Mouse (Mus musculus) neural tube, embryonic 15.5 days (tissue): ENCODE results near the gene Lrrc75a. TPM values are rescaled to one million over a fixed set of nuclear protein-coding genes. Genes with fewer than 3 reads are reported as not detected.
"Not testable (repeated sequence)": the region's sequence is repeated elsewhere in the genome, so short reads cannot be mapped to it uniquely, and the experiment has no call there.

ENCODE experiments used
- ATAC-seq: fragments of 200-750 bp; cut with Nextera tagmentation; 2 replicates; pipeline ENCODE4 v1.8.0; 2017; ENCODE audit warnings: mild to moderate bottlenecking, moderate TSS enrichment, moderate library complexity; ENCODE audit not compliant: low FRiP score
- H3K27ac ChIP-seq: fragments of 300-500 bp; sonication (generic); replicated peaks from 2 replicates; pipeline ENCODE4 v1.5.1; 2015; ENCODE audit warnings: mild to moderate bottlenecking, inconsistent platforms
- H3K27me3 ChIP-seq: fragments of 300-500 bp; sonication (generic); replicated peaks from 2 replicates; pipeline ENCODE4 v1.6.1; 2015; ENCODE audit warnings: inconsistent platforms
- H3K36me3 ChIP-seq: fragments of 300-500 bp; sonication (generic); 2 replicates; pipeline ENCODE4 v1.6.1; 2015; ENCODE audit warnings: inconsistent platforms
- H3K4me1 ChIP-seq: fragments of 300-500 bp; sonication (generic); 2 replicates; pipeline ENCODE4 v1.6.1; 2015; ENCODE audit warnings: inconsistent platforms
- H3K4me2 ChIP-seq: fragments of 300-500 bp; sonication (generic); 2 replicates; pipeline ENCODE4 v1.6.1; 2015; ENCODE audit warnings: inconsistent platforms, mild to moderate bottlenecking, moderate library complexity
- H3K4me3 ChIP-seq: fragments of 300-500 bp; sonication (generic); replicated peaks from 2 replicates; pipeline ENCODE4 v1.5.1; 2015; ENCODE audit warnings: mild to moderate bottlenecking, inconsistent platforms
- H3K9ac ChIP-seq: fragments of 300-500 bp; sonication (generic); replicated peaks from 2 replicates; pipeline ENCODE4 v1.6.1; 2015; ENCODE audit warnings: mild to moderate bottlenecking, inconsistent platforms
- H3K9me3 ChIP-seq: fragments of 300-500 bp; sonication (generic); replicated peaks from 2 replicates; pipeline ENCODE4 v1.6.1; 2016; ENCODE audit warnings: inconsistent platforms
- WGBS: fragments of 180-500 bp; shearing (Covaris S2); methylation state at CpG from one replicate; pipeline ENCODE4 v1.1.7; 2015; ENCODE audit warnings: mixed read lengths; 5-methylcytosine and 5-hydroxymethylcytosine counted together
- polyA plus RNA-seq: library from polyadenylated mRNA; unstranded; fragments of >200 nt; fragmentation: Nextera tagmentation; extraction: Ambion mirVana; gene quantifications from 2 replicates; pipeline ENCODE4 v1.2.1, GENCODE M21; 2015

Gene Lrrc75a
- polyA plus RNA-seq, 1 experiment from 2014 or later = 8.2 TPM

GRCm38 (mm10) chr11:62668986-62669385 is 20.7 kb upstream of the Lrrc75a start:
- Histone ChIP-seq H3K4me3 (no peak overlapping the region), H3K4me2 (no peak overlapping the region), H3K36me3 (no peaks in the 10 kb centered on the region), H3K4me1 (0 out of 2 replicates have a peak, but pooled peaks cover 8% of the 10 kb centered on the region), H3K9me3 (no peaks in the 10 kb centered on the region), H3K27ac (no peak overlapping the region), H3K9ac (no peak overlapping the region), H3K27me3 (no peaks in the 10 kb centered on the region)
- no peak for ATAC-seq
- WGBS = 83% methylated on average over 5 of the region's 5 CpGs

DNA sequence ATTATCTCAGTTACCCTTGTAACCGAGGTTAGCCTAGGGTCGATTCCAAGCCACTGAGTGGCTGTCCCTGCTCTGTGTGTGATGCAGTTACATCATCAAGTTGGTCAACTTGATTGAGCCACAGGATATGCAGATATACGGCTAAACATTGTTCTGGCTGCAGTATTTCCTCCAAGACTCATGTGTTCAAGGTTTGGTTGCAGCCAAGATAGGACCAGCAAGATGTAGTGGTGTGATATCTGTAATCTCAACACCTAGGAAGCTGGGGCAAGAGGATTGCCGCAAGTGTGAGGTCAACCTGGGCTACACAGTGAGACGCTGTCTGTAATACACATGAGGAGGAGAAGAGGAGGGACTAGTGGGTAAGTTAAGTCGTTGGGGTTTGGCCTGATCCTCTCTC is 15.9 kb upstream of the Lrrc75a start:
- H3K27me3 ChIP-seq = no peaks in the 10 kb centered on the region
- H3K4me2 ChIP-seq = no peak overlapping the region
- no peak overlapping the region for H3K9ac ChIP-seq
- no peak overlapping the region for H3K4me3 ChIP-seq
- no peak for ATAC-seq
- H3K27ac ChIP-seq = no peak overlapping the region
- no peaks in the 10 kb centered on the region for H3K4me1 ChIP-seq
- no peaks in the 10 kb centered on the region for H3K36me3 ChIP-seq
- no peaks in the 10 kb centered on the region for H3K9me3 ChIP-seq
- WGBS = 87% methylated on average over 6 of the region's 6 CpGs

- no peak for ATAC-seq
- WGBS = 50% methylated on average over 4 of the region's 4 CpGs
- no peaks in the 10 kb centered on the region for H3K9me3 ChIP-seq
- no peak overlapping the region for H3K9ac ChIP-seq
- H3K27me3 ChIP-seq = no peaks in the 10 kb centered on the region
- no peak overlapping the region for H3K4me2 ChIP-seq
- H3K4me1 ChIP-seq = 0 out of 2 replicates have a peak, but pooled peaks cover 6% of the 10 kb centered on the region
- H3K4me3 ChIP-seq = no peak overlapping the region
- H3K27ac ChIP-seq = no peak overlapping the region
- H3K36me3 ChIP-seq = no peaks in the 10 kb centered on the region
Measured at GRCm38 (mm10) chr11:62660885-62661284, 12.6 kb upstream of the Lrrc75a start.

GRCm38 (mm10) chr11:62652080-62652479 is 3.8 kb upstream of the Lrrc75a start:
- Histone ChIP-seq H3K9me3 (no peaks in the 10 kb centered on the region), H3K4me1 (peaks cover 18% of the 10 kb centered on the region), H3K36me3 (no peaks in the 10 kb centered on the region), H3K27ac (no peak overlapping the region), H3K9ac (no peak overlapping the region), H3K4me3 (no peak overlapping the region), H3K4me2 (no peak overlapping the region), H3K27me3 (no peaks in the 10 kb centered on the region)
- ATAC-seq = no peak
- 87% methylated on average over 3 of the region's 3 CpGs for WGBS

GRCm38 (mm10) chr11:62651563-62651962 is 3.2 kb upstream of the Lrrc75a start:
- no peak overlapping the region for H3K27ac ChIP-seq
- H3K4me3 ChIP-seq = no peak overlapping the region
- no peaks in the 10 kb centered on the region for H3K36me3 ChIP-seq
- no peaks in the 10 kb centered on the region for H3K9me3 ChIP-seq
- H3K27me3 ChIP-seq = no peaks in the 10 kb centered on the region
- H3K9ac ChIP-seq = no peak overlapping the region
- no peak for ATAC-seq
- H3K4me2 ChIP-seq = no peak overlapping the region
- WGBS = 93% methylated on average over 3 of the region's 3 CpGs
- peaks cover 23% of the 10 kb centered on the region for H3K4me1 ChIP-seq

DNA sequence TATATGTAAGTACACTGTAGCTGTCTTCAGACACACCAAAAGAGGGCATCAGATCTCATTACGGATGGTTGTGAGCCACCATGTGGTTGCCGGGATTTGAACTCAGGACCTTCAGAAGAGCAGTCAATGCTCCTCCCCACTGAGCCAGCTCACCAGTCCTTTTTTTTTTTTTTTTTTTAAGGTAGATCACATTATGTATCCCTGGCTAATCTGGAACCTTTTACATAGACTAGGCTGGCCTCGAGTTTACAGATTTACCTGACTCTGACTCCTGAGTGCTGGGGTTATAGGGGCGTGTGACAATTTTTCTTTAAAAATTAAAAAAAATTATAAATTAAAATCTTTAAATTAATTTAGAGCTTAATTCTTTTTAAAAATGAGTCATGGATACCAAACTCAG is 1.5 kb upstream of the Lrrc75a start:
- not testable (repeated sequence) for H3K27ac ChIP-seq, ATAC-seq, H3K9me3 ChIP-seq, H3K27me3 ChIP-seq, H3K9ac ChIP-seq, H3K36me3 ChIP-seq, H3K4me2 ChIP-seq, H3K4me3 ChIP-seq
- 94% methylated on average over 4 of the region's 4 CpGs for WGBS
- H3K4me1 ChIP-seq = peaks cover 41% of the 10 kb centered on the region

- Histone ChIP-seq H3K9me3 (no peaks in the 10 kb centered on the region), H3K9ac (peak within 1 kb of the TSS; percentile 68), H3K4me2 (peak within 1 kb of the TSS; percentile 94), H3K4me3 (peak within 1 kb of the TSS; percentile 79), H3K27ac (peak within 1 kb of the TSS; percentile 77), H3K27me3 (no peaks in the 10 kb centered on the region), H3K36me3 (no peaks in the 10 kb centered on the region), H3K4me1 (peaks cover 45% of the 10 kb centered on the region)
- peak; percentile 74 for ATAC-seq
- 1% methylated on average over 25 of the region's 53 CpGs for WGBS
Measured at GRCm38 (mm10) chr11:62648591-62649391, 468 bp upstream of the Lrrc75a start, which contains the start of gene Mmgt2. TSS of gene Mmgt2 (plus strand) at chr11:62648664.

- Histone ChIP-seq H3K27me3 (no peaks in the 10 kb centered on the region), H3K27ac (0 out of 2 replicates have a peak overlapping the region, but pooled peaks have one; percentile 38), H3K9ac (peak overlapping the region; percentile 23; the same call in 1 of the 2 replicates), H3K4me3 (peak overlapping the region; percentile 79), H3K4me1 (peaks cover 61% of the 10 kb centered on the region), H3K36me3 (no peaks in the 10 kb centered on the region), H3K4me2 (peak overlapping the region; percentile 94), H3K9me3 (no peaks in the 10 kb centered on the region)
- 59% methylated on average over 7 of the region's 7 CpGs for WGBS
- ATAC-seq = no peak
Measured at GRCm38 (mm10) chr11:62646958-62647515, 1.3 kb downstream of the Lrrc75a start.

GRCm38 (mm10) chr11:62646495-62646843 is 1.9 kb downstream of the Lrrc75a start:
- Histone ChIP-seq H3K4me2 (peak overlapping the region; percentile 94), H3K4me1 (peaks cover 66% of the 10 kb centered on the region), H3K9ac (peak overlapping the region; percentile 10), H3K9me3 (no peaks in the 10 kb centered on the region), H3K36me3 (no peaks in the 10 kb centered on the region), H3K4me3 (peak overlapping the region; percentile 22), H3K27me3 (no peaks in the 10 kb centered on the region), H3K27ac (peak overlapping the region; percentile 38; the same call in 1 of the 2 replicates)
- no peak for ATAC-seq
- 24% methylated on average over 4 of the region's 4 CpGs for WGBS

- Histone ChIP-seq H3K9ac (peak overlapping the region; percentile 10; the same call in 1 of the 2 replicates), H3K36me3 (no peaks in the 10 kb centered on the region), H3K4me3 (peak overlapping the region; percentile 22), H3K27me3 (no peaks in the 10 kb centered on the region), H3K9me3 (no peaks in the 10 kb centered on the region), H3K4me1 (peaks cover 68% of the 10 kb centered on the region), H3K4me2 (peak overlapping the region; percentile 94), H3K27ac (peak overlapping the region; percentile 38)
- 37% methylated on average over 8 of the region's 8 CpGs for WGBS
- no peak for ATAC-seq
Measured at GRCm38 (mm10) chr11:62645732-62646494, 2.4 kb downstream of the Lrrc75a start.

GRCm38 (mm10) chr11:62645337-62645675 is 3.0 kb downstream of the Lrrc75a start:
- Histone ChIP-seq H3K9ac (no peak overlapping the region), H3K4me2 (peak overlapping the region; percentile 94), H3K4me3 (no peak overlapping the region), H3K4me1 (peaks cover 68% of the 10 kb centered on the region), H3K36me3 (no peaks in the 10 kb centered on the region), H3K9me3 (no peaks in the 10 kb centered on the region), H3K27ac (peak overlapping the region; percentile 38; the same call in 1 of the 2 replicates), H3K27me3 (no peaks in the 10 kb centered on the region)
- 85% methylated on average over 4 of the region's 4 CpGs for WGBS
- no peak for ATAC-seq
